Mouse (Mus musculus): Measurements from ENCODE around the gene Tbx10.

GRCm38 (mm10) chr19:4027576-4027975, 35.0 kb downstream of the Tbx10 start:
- no peak for TF ChIP-seq USF1 (IDR thresholded peaks at IDR 0.05; ENCODE audit: low read depth)
- TF ChIP-seq CEBPB (IDR thresholded peaks at IDR 0.05; ENCODE audit: insufficient read depth, poor library complexity, severe bottlenecking) = no peak
